22 mouse cellular contexts compared by ENCODE assay signal in the genomic region with DNA sequence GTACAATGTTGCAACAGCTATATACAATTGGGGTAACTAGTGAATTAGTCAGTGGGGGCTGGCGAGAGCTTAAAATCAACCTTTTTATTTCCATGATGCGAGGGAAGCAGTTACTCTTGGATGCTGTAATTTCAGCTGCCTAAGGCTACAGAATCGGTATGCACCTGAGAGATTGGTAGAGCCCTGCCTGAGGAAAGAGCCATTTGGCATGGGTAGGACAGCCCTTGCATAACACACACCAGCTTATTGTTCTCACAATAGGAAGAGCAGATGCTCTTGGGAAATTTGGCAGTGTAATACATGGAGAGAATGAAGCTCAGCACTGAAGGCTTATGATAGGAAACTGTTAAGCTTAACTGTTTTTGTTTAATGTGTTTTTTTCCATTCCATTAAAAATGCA.
DNase-seq lines count a peak whose midpoint lies in the region; ATAC-seq lines count a peak whose summit lies in the region.
"Had no signal": no experiment of that assay in that cellular context is flagged by ENCODE, and none has a peak within 500 bp of the region (broad histone marks: within the 10 kb centered on the region; RNA-seq: fewer than 3 reads in every experiment).

No protein-coding gene starts in this region.

- H3K27ac ChIP-seq in hindbrain, embryonic 14.5 days, result 0 out of 2 replicates have a peak overlapping the region, but pooled peaks have one; percentile 14
- H3K27ac ChIP-seq in hindbrain, embryonic 11.5 days (ENCODE audit: low read depth, low read length), result no peak overlapping the region
- H3K27ac ChIP-seq: embryonic facial prominence, embryonic 10.5 days; forebrain, embryonic 12.5 days; hindbrain, embryonic 15.5 days; liver, embryonic 12.5 days; stomach, embryonic 15.5 days had no signal

- no peak overlapping the region for H3K4me2 ChIP-seq in hindbrain, embryonic 14.5 days (replicated peaks)
- no peak overlapping the region for H3K4me2 ChIP-seq in hindbrain, embryonic 11.5 days (replicated peaks; ENCODE audit: low read depth, low read length)
- H3K4me2 ChIP-seq: forebrain, embryonic 12.5 days; heart, embryonic 12.5 days; hindbrain, embryonic 15.5 days; liver, embryonic 12.5 days; stomach, embryonic 15.5 days had no signal

- no peaks in the 10 kb centered on the region for H3K27me3 ChIP-seq in hindbrain, embryonic 14.5 days (ENCODE audit: control insufficient read depth, insufficient read depth, low read length)
- no peaks in the 10 kb centered on the region for H3K27me3 ChIP-seq in hindbrain, embryonic 11.5 days (ENCODE audit: control insufficient read depth, insufficient read depth, low read length)
- H3K27me3 ChIP-seq: forebrain, embryonic 12.5 days; heart, embryonic 12.5 days; hindbrain, embryonic 15.5 days; liver, embryonic 12.5 days; megakaryocyte, embryonic 14.5 days; stomach, embryonic 15.5 days had no signal

- 80% methylated on average over 3 of the region's 3 CpGs for WGBS in hindbrain, embryonic 14.5 days
- WGBS in hindbrain, embryonic 11.5 days, result 90% methylated on average over 3 of the region's 3 CpGs

- DNase-seq in hindbrain, embryonic 14.5 days (ENCODE audit: low spot score), result no peak
- no peak for DNase-seq in hindbrain, embryonic 11.5 days (ENCODE audit: low spot score)
- DNase-seq in cerebellum, adult 8-10 months, result peak; percentile 65
- peak; percentile 60 to 61 for DNase-seq in cerebellum, postnatal 36 days
- peak; percentile 35 to 66 for DNase-seq in layer of hippocampus, postnatal 14 days (ENCODE audit: low spot score in 2 of 2)
- DNase-seq in kidney, adult 8-10 months, result no peak
- no peak for DNase-seq in ovary, postnatal 14 days (ENCODE audit: low spot score)
- DNase-seq: adrenal gland, adult 8-10 months; heart, postnatal 14 days; kidney, postnatal 10 days; lung, adult 2 months; midbrain, embryonic 14.5 days; right cerebral cortex, postnatal 25 days had no signal

- no peak overlapping the region for H3K4me3 ChIP-seq in hindbrain, embryonic 14.5 days (replicated peaks; ENCODE audit: low read length)
- no peak overlapping the region for H3K4me3 ChIP-seq in hindbrain, embryonic 11.5 days (ENCODE audit: low read depth, low read length)
- H3K4me3 ChIP-seq: embryonic facial prominence, embryonic 10.5 days; forebrain, embryonic 12.5 days; heart, embryonic 12.5 days; hindbrain, embryonic 15.5 days; liver, embryonic 12.5 days; megakaryocyte, embryonic 14.5 days; stomach, embryonic 15.5 days had no signal

- no peaks in the 10 kb centered on the region for H3K4me1 ChIP-seq in hindbrain, embryonic 14.5 days (replicated peaks; ENCODE audit: control insufficient read depth, insufficient read depth, low read length)
- H3K4me1 ChIP-seq in hindbrain, embryonic 11.5 days (replicated peaks; ENCODE audit: control insufficient read depth, insufficient read depth, low read length), result no peaks in the 10 kb centered on the region
- H3K4me1 ChIP-seq: embryonic facial prominence, embryonic 10.5 days; forebrain, embryonic 12.5 days; hindbrain, embryonic 15.5 days; liver, embryonic 12.5 days; megakaryocyte, embryonic 14.5 days; stomach, embryonic 15.5 days had no signal

- no peak overlapping the region for H3K9ac ChIP-seq in hindbrain, embryonic 14.5 days
- H3K9ac ChIP-seq in hindbrain, embryonic 11.5 days (ENCODE audit: low read depth, low read length), result no peak overlapping the region
- H3K9ac ChIP-seq: forebrain, embryonic 12.5 days; heart, embryonic 12.5 days; hindbrain, embryonic 15.5 days; liver, embryonic 12.5 days; stomach, embryonic 15.5 days had no signal

- no peaks in the 10 kb centered on the region for H3K9me3 ChIP-seq in hindbrain, embryonic 14.5 days (ENCODE audit: control insufficient read depth, low read length)
- H3K9me3 ChIP-seq in hindbrain, embryonic 11.5 days (ENCODE audit: control insufficient read depth, low read length), result no peaks in the 10 kb centered on the region
- H3K9me3 ChIP-seq: embryonic facial prominence, embryonic 10.5 days; forebrain, embryonic 12.5 days; heart, embryonic 12.5 days; hindbrain, embryonic 15.5 days; liver, embryonic 12.5 days; megakaryocyte, embryonic 14.5 days; stomach, embryonic 15.5 days had no signal

- no peak for ATAC-seq in hindbrain, embryonic 14.5 days (ENCODE audit: low FRiP score)
- ATAC-seq in hindbrain, embryonic 11.5 days (ENCODE audit: low FRiP score), result no peak
- no peak for ATAC-seq in granulocyte monocyte progenitor cell, adult 5-6 weeks (replicated peaks; ENCODE audit: poor library complexity, severe bottlenecking)
- ATAC-seq: intestine, postnatal 0 days; liver, embryonic 12.5 days had no signal

- no peaks in the 10 kb centered on the region for H3K36me3 ChIP-seq in hindbrain, embryonic 14.5 days (replicated peaks; ENCODE audit: control insufficient read depth, insufficient read depth)
- no peaks in the 10 kb centered on the region for H3K36me3 ChIP-seq in hindbrain, embryonic 11.5 days (ENCODE audit: control insufficient read depth, insufficient read depth, low read length)
- H3K36me3 ChIP-seq: embryonic facial prominence, embryonic 10.5 days; forebrain, embryonic 12.5 days; heart, embryonic 12.5 days; hindbrain, embryonic 15.5 days; liver, embryonic 12.5 days; stomach, embryonic 15.5 days had no signal

Comparison
In these comparisons a context has a peak if more than half of its experiments do, and no peak if none do; other contexts are left out.
1. DNase-seq: peak in cerebellum, adult 8-10 months (single experiment), cerebellum, postnatal 36 days (2 of 2) and layer of hippocampus, postnatal 14 days (2 of 2); none in hindbrain, embryonic 14.5 days (single experiment), hindbrain, embryonic 11.5 days (single experiment), kidney, adult 8-10 months (0 of 2) and ovary, postnatal 14 days (single experiment).